Mouse (Mus musculus) T-helper 1 cell (primary cell): ENCODE measurements around the gene Clec16a.

ENCODE experiments used
- in situ Hi-C: fragments of 300-600 bp; cut with MboI, MseI; formaldehyde crosslinking; loops from one replicate; pipeline ENCODE4 v1.15.1; 2025; ENCODE audit warnings: high pct_unique_total_duplicates

Clec16a gene

GRCm38 (mm10) chr16:10674957-10675356, 129.8 kb downstream of the Clec16a start:
- in situ Hi-C loops: loop anchor here (25.0 kb wide), 1 partner anchor 87 kb away; no protein-coding TSS in a partner anchor

GRCm38 (mm10) chr16:10675612-10676011, 130.5 kb downstream of the Clec16a start:
- in situ Hi-C loops: no loop called here

GRCm38 (mm10) chr16:10676461-10677066, 131.4 kb downstream of the Clec16a start:
- in situ Hi-C loops: no loop called here

GRCm38 (mm10) chr16:10682521-10682920, 137.4 kb downstream of the Clec16a start:
- in situ Hi-C loops: no loop called here

GRCm38 (mm10) chr16:10683193-10684000, 138.3 kb downstream of the Clec16a start:
- in situ Hi-C loops: no loop called here

- in situ Hi-C loops: no loop called here
Measured at GRCm38 (mm10) chr16:10689748-10690318, 144.7 kb downstream of the Clec16a start.

- in situ Hi-C loops: no loop called here
Measured at GRCm38 (mm10) chr16:10690442-10690841, 145.3 kb downstream of the Clec16a start.

- in situ Hi-C loops: no loop called here
Measured at GRCm38 (mm10) chr16:10691705-10692104, 146.6 kb downstream of the Clec16a start.

- in situ Hi-C loops: no loop called here
Measured at GRCm38 (mm10) chr16:10692848-10693247, 147.7 kb downstream of the Clec16a start.

GRCm38 (mm10) chr16:10693424-10693823, 148.3 kb downstream of the Clec16a start:
- in situ Hi-C loops: no loop called here

- in situ Hi-C loops: no loop called here
Measured at GRCm38 (mm10) chr16:10694414-10694851, 149.3 kb downstream of the Clec16a start.

GRCm38 (mm10) chr16:10697861-10698659, 152.9 kb downstream of the Clec16a start:
- in situ Hi-C loops: no loop called here

GRCm38 (mm10) chr16:10699316-10699715, 154.2 kb downstream of the Clec16a start:
- in situ Hi-C loops: no loop called here

GRCm38 (mm10) chr16:10700160-10700559, 155.0 kb downstream of the Clec16a start:
- in situ Hi-C loops: no loop called here

GRCm38 (mm10) chr16:10702399-10702798, 157.3 kb downstream of the Clec16a start:
- in situ Hi-C loops: no loop called here

- in situ Hi-C loops: no loop called here
Measured at GRCm38 (mm10) chr16:10703932-10704331, 158.8 kb downstream of the Clec16a start.

GRCm38 (mm10) chr16:10705396-10705795, 160.3 kb downstream of the Clec16a start:
- in situ Hi-C loops: no loop called here

- in situ Hi-C loops: no loop called here
Measured at GRCm38 (mm10) chr16:10711524-10711923, 166.4 kb downstream of the Clec16a start.

GRCm38 (mm10) chr16:10713041-10713440, 167.9 kb downstream of the Clec16a start:
- in situ Hi-C loops: no loop called here

- in situ Hi-C loops: no loop called here
Measured at GRCm38 (mm10) chr16:10713441-10714239, 168.5 kb downstream of the Clec16a start.

- in situ Hi-C loops: no loop called here
Measured at GRCm38 (mm10) chr16:10715211-10715610, 170.1 kb downstream of the Clec16a start.
